Mouse (Mus musculus) liver, embryonic 12.5 days (tissue): ENCODE results near the gene Cdc42ep2. TPM values are rescaled to one million over a fixed set of nuclear protein-coding genes. Genes with fewer than 3 reads are reported as not detected.

Source experiments
- ATAC-seq: fragments of 200-750 bp; cut with Nextera tagmentation; 2 replicates; pipeline ENCODE4 v1.8.0; 2017; ENCODE audit warnings: moderate number of reproducible peaks, mild to moderate bottlenecking, moderate library complexity
- H3K27ac ChIP-seq: fragments of 300-500 bp; sonication (generic); 2 replicates; pipeline ENCODE4 v1.5.1; 2016; ENCODE audit warnings: mild to moderate bottlenecking
- H3K27me3 ChIP-seq: fragments of 300-500 bp; sonication (generic); replicated peaks from 2 replicates; pipeline ENCODE4 v1.6.1; 2016; ENCODE audit warnings: mild to moderate bottlenecking, moderate library complexity
- H3K36me3 ChIP-seq: fragments of 300-500 bp; sonication (generic); 2 replicates; pipeline ENCODE4 v1.6.1; 2016; ENCODE audit warnings: mild to moderate bottlenecking, moderate library complexity
- H3K4me1 ChIP-seq: fragments of 300-500 bp; sonication (generic); 2 replicates; pipeline ENCODE4 v1.6.1; 2016
- H3K4me2 ChIP-seq: fragments of 300-500 bp; sonication (generic); 2 replicates; pipeline ENCODE4 v1.6.1; 2016; ENCODE audit warnings: mild to moderate bottlenecking, moderate library complexity
- H3K4me3 ChIP-seq: fragments of 300-500 bp; sonication (generic); 2 replicates; pipeline ENCODE4 v1.5.1; 2016; ENCODE audit warnings: mild to moderate bottlenecking, moderate library complexity
- H3K9ac ChIP-seq: fragments of 300-500 bp; sonication (generic); 2 replicates; pipeline ENCODE4 v1.6.1; 2016; ENCODE audit warnings: mild to moderate bottlenecking, moderate library complexity
- H3K9me3 ChIP-seq: fragments of 300-500 bp; sonication (generic); replicated peaks from 2 replicates; pipeline ENCODE4 v1.6.1; 2016; ENCODE audit warnings: mild to moderate bottlenecking, moderate library complexity
- WGBS: fragments of 180-500 bp; shearing (Covaris S2); methylation state at CpG from one replicate; pipeline ENCODE4 v1.1.7; 2016; ENCODE audit not compliant: insufficient replicate concordance; 5-methylcytosine and 5-hydroxymethylcytosine counted together
- polyA plus RNA-seq: library from polyadenylated mRNA; unstranded; fragments of >200 nt; fragmentation: Nextera tagmentation; extraction: Ambion mirVana; gene quantifications from 2 replicates; pipeline ENCODE4 v1.2.1, GENCODE M21; 2016

Cdc42ep2 gene
- polyA plus RNA-seq, 1 experiment from 2014 or later = 3.4 TPM

DNA sequence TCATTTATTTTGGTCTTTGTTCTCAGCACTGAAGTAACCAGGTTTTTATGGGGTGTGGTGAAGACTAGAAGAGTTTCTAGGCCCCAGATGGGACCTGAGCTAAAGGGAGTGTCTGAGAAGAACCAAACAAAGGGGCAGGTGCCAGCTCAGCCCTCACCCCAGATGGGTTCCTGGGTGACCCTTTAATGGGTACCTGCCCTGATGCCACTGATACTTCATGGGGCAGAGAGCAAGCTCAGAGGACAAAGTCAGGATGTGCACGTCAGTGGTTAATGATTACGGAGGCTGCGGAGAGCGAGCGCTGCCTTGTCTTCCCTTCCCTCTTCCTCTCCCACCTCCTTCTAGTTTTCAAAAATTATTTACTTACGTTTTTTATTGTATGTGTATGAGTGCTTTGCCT, 43.5 kb downstream of the Cdc42ep2 start:
- no peak for ATAC-seq
- no peak overlapping the region for H3K9ac ChIP-seq
- H3K4me2 ChIP-seq = no peak overlapping the region
- no peak overlapping the region for H3K4me3 ChIP-seq
- H3K36me3 ChIP-seq = peaks cover 5% of the 10 kb centered on the region; the same call in 1 of the 2 replicates
- no peaks in the 10 kb centered on the region for H3K9me3 ChIP-seq
- H3K27me3 ChIP-seq = no peaks in the 10 kb centered on the region
- WGBS = 83% methylated on average over 6 of the region's 6 CpGs
- H3K4me1 ChIP-seq = peaks cover 72% of the 10 kb centered on the region
- no peak overlapping the region; the same call in 1 of the 2 replicates for H3K27ac ChIP-seq

DNA sequence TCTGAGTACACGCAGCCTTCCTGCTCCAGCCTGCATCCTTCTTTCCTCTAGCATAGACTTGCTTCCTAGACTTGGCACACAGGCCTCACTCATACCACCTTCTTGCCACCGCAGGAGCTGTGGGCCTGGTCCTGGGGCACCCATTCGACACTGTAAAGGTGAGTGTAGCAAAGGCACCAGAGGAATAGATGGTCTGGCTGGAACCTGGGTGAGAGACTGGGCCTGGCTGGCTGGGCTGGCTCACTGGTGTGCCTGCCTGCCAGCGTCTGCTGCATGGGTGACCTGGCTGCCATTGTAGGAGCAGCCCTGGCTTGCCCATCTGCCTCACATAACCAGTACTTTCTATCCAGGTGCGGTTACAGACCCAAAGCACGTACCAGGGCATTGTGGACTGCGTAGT, 44.9 kb downstream of the Cdc42ep2 start:
- peaks cover 5% of the 10 kb centered on the region; the same call in 1 of the 2 replicates for H3K36me3 ChIP-seq
- no peak for ATAC-seq
- no peaks in the 10 kb centered on the region for H3K27me3 ChIP-seq
- H3K4me1 ChIP-seq = peaks cover 74% of the 10 kb centered on the region
- no peak overlapping the region for H3K4me2 ChIP-seq
- no peak overlapping the region for H3K9ac ChIP-seq
- H3K4me3 ChIP-seq = no peak overlapping the region
- 90% methylated on average over 7 of the region's 7 CpGs for WGBS
- H3K27ac ChIP-seq = no peak overlapping the region
- H3K9me3 ChIP-seq = no peaks in the 10 kb centered on the region

DNA sequence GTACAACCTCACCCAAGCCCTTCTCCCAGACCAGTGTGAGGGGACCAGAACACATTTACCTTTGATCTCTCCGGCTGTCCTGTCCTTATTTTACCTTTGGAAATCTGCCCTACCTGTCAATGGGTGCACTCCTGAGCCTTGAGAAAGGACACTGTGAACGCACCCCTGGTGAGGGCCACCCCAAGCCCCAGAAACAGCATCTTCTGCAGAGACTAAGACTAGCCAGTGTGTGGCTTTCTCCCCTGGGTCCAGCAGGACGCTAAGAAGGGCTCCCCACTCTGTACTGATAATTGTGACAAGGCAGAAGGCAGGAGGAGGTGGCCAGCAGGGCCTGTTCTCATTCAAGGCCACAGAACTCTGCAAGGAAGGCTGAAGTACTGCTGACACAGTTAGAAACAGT, 45.7 kb downstream of the Cdc42ep2 start:
- Histone ChIP-seq H3K9me3 (no peaks in the 10 kb centered on the region), H3K27me3 (no peaks in the 10 kb centered on the region), H3K4me1 (peaks cover 74% of the 10 kb centered on the region), H3K36me3 (peaks cover 5% of the 10 kb centered on the region; the same call in 1 of the 2 replicates), H3K9ac (peak overlapping the region; percentile 38), H3K27ac (0 out of 2 replicates have a peak overlapping the region, but pooled peaks have one; percentile 70), H3K4me2 (peak overlapping the region; percentile 44), H3K4me3 (peak overlapping the region; percentile 16; the same call in 1 of the 2 replicates)
- ATAC-seq = no peak
- WGBS = 64% methylated on average over 3 of the region's 3 CpGs

DNA sequence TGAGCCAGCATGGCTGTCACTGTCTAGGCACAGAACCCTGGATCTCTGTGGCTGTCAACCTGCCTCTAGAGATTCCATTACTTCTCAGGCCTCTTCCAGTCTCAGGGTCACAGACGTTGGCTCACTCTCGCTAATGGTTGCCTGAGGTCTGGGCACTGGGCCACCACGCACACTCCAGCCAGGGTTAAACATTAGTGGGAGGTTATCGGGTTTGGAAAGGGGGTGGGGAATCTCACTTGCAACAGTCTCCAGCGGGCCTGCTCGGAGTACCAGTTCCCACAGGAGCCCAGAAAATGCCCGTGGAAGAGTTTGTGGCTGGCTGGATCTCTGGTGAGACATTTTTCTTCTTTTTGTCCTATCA, 46.3 kb downstream of the Cdc42ep2 start:
- H3K4me2 ChIP-seq = peak overlapping the region; percentile 44
- no peaks in the 10 kb centered on the region for H3K9me3 ChIP-seq
- peak overlapping the region; percentile 16; the same call in 1 of the 2 replicates for H3K4me3 ChIP-seq
- peaks cover 5% of the 10 kb centered on the region; the same call in 1 of the 2 replicates for H3K36me3 ChIP-seq
- peak overlapping the region; percentile 70 for H3K27ac ChIP-seq
- H3K4me1 ChIP-seq = peaks cover 74% of the 10 kb centered on the region
- H3K9ac ChIP-seq = peak overlapping the region; percentile 38
- ATAC-seq = no peak
- 54% methylated on average over 7 of the region's 7 CpGs for WGBS
- no peaks in the 10 kb centered on the region for H3K27me3 ChIP-seq

DNA sequence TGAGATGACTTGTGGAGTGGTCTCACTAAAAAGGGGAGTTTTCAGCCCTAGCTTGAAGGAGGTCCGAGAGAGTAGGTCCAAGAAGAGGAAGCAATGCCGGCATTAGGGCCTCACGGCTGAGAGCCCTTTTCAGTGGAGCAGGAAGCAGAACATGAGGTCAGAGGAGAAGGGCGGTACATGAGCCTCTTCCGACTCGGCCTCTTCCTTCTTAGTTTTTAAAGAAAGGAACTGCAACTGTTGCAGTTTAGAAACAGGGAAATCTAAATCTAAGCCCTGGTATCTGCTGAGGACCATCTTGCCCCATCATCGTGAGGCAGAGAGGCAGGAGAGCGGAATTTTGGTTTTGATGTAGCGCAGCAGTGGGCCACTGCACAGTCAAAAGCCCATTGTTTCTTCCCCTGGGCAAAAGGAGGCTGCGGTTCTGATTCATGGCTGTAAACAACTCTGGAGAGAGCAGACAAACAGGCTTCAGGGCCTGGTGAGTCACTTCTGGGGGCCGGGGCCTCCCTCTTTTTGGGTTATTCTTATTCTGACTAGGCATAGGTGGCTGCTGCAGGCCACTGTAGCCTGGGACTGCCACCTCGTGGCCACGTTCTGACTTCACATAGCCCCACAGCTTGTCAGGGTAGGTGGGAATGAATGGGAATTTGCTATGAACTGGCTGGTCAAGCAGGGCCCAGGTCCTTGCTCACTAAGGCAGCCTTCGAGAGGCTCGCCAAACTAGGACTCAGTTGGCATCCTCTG, 46.8 kb downstream of the Cdc42ep2 start, which contains the start of gene Slc25a45:
Slc25a45 (plus strand) TSS at position 191 of the 744 bp plus-strand sequence.
- peak; percentile 31; the same call in 1 of the 2 replicates for ATAC-seq
- peak within 1 kb of the TSS; percentile 16; the same call in 1 of the 2 replicates for H3K4me3 ChIP-seq
- peak within 1 kb of the TSS; percentile 44 for H3K4me2 ChIP-seq
- no peaks in the 10 kb centered on the region for H3K27me3 ChIP-seq
- peaks cover 5% of the 10 kb centered on the region; the same call in 1 of the 2 replicates for H3K36me3 ChIP-seq
- 29% methylated on average over 15 of the region's 15 CpGs for WGBS
- H3K9me3 ChIP-seq = no peaks in the 10 kb centered on the region
- H3K9ac ChIP-seq = peak within 1 kb of the TSS; percentile 38
- peaks cover 74% of the 10 kb centered on the region for H3K4me1 ChIP-seq
- H3K27ac ChIP-seq = peak within 1 kb of the TSS; percentile 70

DNA sequence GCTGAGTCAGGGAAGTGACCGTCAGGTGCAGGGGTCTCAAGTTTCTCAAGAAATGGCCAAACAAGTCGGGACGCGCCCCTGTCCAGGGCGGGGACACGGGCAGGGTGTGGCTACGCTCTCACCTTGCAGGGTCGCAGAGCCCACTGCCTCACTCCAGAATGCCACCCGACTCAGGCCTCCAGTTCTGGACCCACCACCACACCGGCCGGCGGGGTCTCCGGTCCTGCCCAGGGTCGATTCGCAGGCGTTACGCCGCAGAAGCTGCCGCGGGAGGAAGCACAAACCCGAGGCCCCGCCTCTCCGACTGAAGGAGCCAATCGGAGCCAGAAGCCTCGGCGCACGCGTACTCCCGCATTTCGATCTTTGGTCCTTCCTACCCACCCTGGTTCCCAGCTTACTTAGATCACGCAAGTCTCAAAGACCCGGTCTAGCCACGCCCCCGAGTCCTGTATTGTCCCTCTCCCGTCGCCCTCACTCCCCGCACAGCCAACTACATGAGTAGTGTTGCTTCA, 49.6 kb downstream of the Cdc42ep2 start, which contains the start of gene Frmd8:
Frmd8 (minus strand) TSS at position 306 of the 512 bp plus-strand sequence.
- peak; percentile 83 for ATAC-seq
- Histone ChIP-seq H3K27ac (peak within 1 kb of the TSS; percentile 82), H3K9me3 (no peaks in the 10 kb centered on the region), H3K36me3 (peaks cover 14% of the 10 kb centered on the region), H3K4me2 (peak within 1 kb of the TSS; percentile 87), H3K4me1 (peaks cover 74% of the 10 kb centered on the region), H3K4me3 (peak within 1 kb of the TSS; percentile 79), H3K27me3 (no peaks in the 10 kb centered on the region), H3K9ac (peak within 1 kb of the TSS; percentile 88)
- WGBS = under 1% methylated on average over 37 of the region's 37 CpGs

DNA sequence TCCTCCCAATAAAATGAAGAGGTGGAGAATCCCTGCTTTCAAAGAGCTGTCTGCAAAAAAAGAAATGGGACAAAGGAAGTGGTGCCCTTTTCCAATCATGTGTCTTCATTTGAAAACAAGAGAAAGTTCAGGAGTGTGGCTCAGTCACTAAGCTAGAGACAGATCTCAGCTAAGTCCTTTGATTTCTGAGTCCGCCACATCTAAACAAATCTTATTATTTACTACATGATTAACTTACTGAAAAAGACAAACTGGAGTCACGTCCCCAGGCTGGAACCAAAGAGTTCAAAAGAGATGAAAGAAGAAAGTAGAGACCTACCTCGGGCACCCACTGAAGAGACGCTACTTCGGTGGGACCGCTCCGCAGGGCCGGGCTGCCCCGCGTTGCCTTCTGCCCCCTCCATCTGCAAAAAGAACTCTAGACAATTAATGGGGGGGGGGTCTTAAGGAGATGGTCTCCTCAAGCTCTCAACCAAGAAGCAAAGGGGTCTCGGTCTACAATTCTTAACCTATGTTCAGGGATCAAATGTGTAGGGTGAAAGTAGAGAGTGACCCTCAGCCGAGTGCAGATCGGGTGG, 50.1 kb downstream of the Cdc42ep2 start:
- H3K36me3 ChIP-seq = peaks cover 20% of the 10 kb centered on the region
- ATAC-seq = no peak
- H3K4me1 ChIP-seq = peaks cover 72% of the 10 kb centered on the region
- peak overlapping the region; percentile 87 for H3K4me2 ChIP-seq
- no peaks in the 10 kb centered on the region for H3K9me3 ChIP-seq
- peak overlapping the region; percentile 82 for H3K27ac ChIP-seq
- H3K4me3 ChIP-seq = peak overlapping the region; percentile 79
- no peaks in the 10 kb centered on the region for H3K27me3 ChIP-seq
- WGBS = 7% methylated on average over 13 of the region's 13 CpGs
- H3K9ac ChIP-seq = peak overlapping the region; percentile 88

DNA sequence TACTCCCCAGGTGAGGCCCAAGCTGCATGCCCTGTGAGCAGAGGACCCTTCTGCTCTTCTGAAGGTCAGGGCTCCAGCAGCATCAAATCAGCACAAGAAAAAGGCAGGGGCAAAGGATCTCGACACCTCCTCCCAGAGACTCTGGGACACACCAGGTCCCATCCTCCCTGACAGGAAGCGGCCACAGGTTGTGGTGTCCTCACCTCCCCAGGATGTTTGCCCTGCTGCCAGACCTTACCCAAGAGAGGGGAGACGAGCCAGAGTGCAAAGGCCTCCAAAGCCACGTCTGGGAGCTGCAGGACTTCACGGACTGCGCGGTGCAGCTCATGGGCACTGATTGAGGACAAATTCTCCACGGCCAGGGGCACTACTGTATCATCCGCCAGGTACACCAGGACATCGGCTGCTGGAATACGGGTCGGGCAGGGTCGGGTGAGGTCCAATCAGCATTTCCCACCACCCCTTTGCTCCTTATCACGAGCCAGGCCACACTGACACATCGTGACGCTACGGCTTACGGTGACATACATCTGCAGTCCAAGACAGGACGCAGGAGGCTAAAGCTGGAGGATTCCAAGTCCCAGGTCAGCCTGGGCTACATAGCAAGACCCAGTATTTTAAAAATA, 51.6 kb downstream of the Cdc42ep2 start:
- no peaks in the 10 kb centered on the region for H3K27me3 ChIP-seq
- 46% methylated on average over 19 of the region's 19 CpGs for WGBS
- peak overlapping the region; percentile 10; the same call in 1 of the 2 replicates for H3K27ac ChIP-seq
- peaks cover 34% of the 10 kb centered on the region for H3K36me3 ChIP-seq
- H3K9me3 ChIP-seq = no peaks in the 10 kb centered on the region
- peak overlapping the region; percentile 87 for H3K4me2 ChIP-seq
- no peak for ATAC-seq
- H3K9ac ChIP-seq = peak overlapping the region; percentile 22; the same call in 1 of the 2 replicates
- H3K4me1 ChIP-seq = peaks cover 61% of the 10 kb centered on the region
- no peak overlapping the region for H3K4me3 ChIP-seq

DNA sequence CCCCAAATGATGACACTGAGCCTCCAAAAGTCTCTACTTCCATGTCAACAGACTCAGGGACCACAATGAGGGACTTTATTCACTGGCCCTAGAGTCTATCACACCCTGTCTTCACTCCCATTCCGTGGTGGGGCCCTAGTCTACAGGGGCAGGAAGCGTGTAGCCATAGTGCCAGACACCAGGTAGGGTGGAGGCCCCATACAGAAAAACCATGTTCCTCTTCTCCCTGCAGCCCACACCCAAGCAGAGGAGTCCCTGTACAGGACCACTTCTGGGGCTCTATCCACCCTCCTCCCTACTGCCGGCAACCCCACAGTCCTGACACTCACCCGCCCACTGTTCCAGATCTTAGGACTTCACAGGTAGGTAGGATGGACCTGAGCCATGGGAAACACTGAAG, 52.1 kb downstream of the Cdc42ep2 start:
- Histone ChIP-seq H3K9ac (peak overlapping the region; percentile 22; the same call in 1 of the 2 replicates), H3K4me1 (peaks cover 56% of the 10 kb centered on the region), H3K27ac (peak overlapping the region; percentile 10; the same call in 1 of the 2 replicates), H3K27me3 (no peaks in the 10 kb centered on the region), H3K4me3 (no peak overlapping the region), H3K36me3 (peaks cover 39% of the 10 kb centered on the region), H3K9me3 (no peaks in the 10 kb centered on the region), H3K4me2 (peak overlapping the region; percentile 87)
- no peak for ATAC-seq
- WGBS = 57% methylated on average over 4 of the region's 4 CpGs

DNA sequence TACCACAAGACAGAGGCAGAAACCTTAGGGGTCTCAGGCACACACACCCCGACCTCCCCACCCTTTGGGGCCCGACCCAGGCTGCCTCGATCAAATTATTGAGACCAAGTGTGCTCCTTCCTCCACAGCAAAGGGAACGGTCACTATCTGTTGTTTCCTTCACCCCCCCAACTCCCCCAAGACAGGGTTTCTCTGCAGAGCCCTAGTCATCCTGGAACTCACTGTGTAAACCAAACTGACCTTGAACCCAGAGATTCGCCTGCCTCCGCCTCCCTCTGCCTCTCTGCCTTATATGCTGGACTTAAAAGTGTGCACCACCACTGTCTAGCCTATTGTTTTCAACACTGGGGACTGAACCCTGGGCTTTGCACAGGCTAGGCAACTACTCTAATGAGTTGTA, 52.9 kb downstream of the Cdc42ep2 start:
- peak overlapping the region; percentile 49 for H3K27ac ChIP-seq
- H3K9ac ChIP-seq = 0 out of 2 replicates have a peak overlapping the region, but pooled peaks have one; percentile 17
- 38% methylated on average over 6 of the region's 6 CpGs for WGBS
- H3K36me3 ChIP-seq = peaks cover 46% of the 10 kb centered on the region
- H3K4me2 ChIP-seq = peak overlapping the region; percentile 38
- no peak overlapping the region for H3K4me3 ChIP-seq
- H3K27me3 ChIP-seq = no peaks in the 10 kb centered on the region
- no peak for ATAC-seq
- H3K9me3 ChIP-seq = no peaks in the 10 kb centered on the region
- peaks cover 51% of the 10 kb centered on the region for H3K4me1 ChIP-seq

DNA sequence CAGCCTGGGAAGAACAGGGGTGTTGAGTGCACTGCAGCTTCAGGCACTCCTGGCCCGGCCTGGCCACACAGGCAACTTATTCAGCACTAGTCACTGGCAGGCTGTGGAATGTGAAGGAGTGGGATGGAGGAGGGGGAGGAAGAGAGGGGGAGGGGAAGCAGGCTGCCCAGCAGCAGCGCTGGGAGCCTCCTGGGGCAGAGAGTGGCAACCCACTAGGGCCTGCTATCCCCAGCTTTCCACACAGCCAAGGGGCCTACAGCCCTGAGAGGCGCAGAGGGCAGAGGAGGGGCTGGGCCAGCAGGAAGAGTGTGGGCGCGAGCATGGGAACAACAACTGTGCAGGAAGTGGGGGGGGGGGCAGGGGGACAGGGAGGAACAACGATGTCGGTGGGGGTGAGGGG, 53.3 kb downstream of the Cdc42ep2 start:
- Histone ChIP-seq H3K4me2 (peak overlapping the region; percentile 38), H3K9ac (peak overlapping the region; percentile 17; the same call in 1 of the 2 replicates), H3K36me3 (peaks cover 50% of the 10 kb centered on the region), H3K9me3 (no peaks in the 10 kb centered on the region), H3K27ac (peak overlapping the region; percentile 49), H3K4me3 (no peak overlapping the region), H3K4me1 (peaks cover 51% of the 10 kb centered on the region), H3K27me3 (no peaks in the 10 kb centered on the region)
- 33% methylated on average over 7 of the region's 7 CpGs for WGBS
- ATAC-seq = 0 out of 2 replicates have a peak, but pooled peaks have one; percentile 24
